Mouse (Mus musculus) CH12.LX (cell line): ENCODE measurements around the gene Kdm2b. TPM values are rescaled to one million over a fixed set of nuclear protein-coding genes. Genes with fewer than 3 reads are reported as not detected.

ENCODE experiments used
- DNase-seq: peaks from one replicate; pipeline ENCODE4 v3.0.0-alpha.2; 2013; ENCODE audit errors: extremely low read depth
- H3K27ac ChIP-seq: 2 replicates; pipeline ENCODE4 v1.5.1; 2012; ENCODE audit warnings: low read depth, mild to moderate bottlenecking, control low read depth, moderate library complexity; ENCODE audit not compliant: insufficient read depth
- H3K27me3 ChIP-seq: replicated peaks from 2 replicates; pipeline ENCODE3; 2012; ENCODE audit warnings: inconsistent platforms
- H3K36me3 ChIP-seq, 2 experiments: replicated peaks in 1 of 2; 2 replicates each; pipeline versions ENCODE3 to v1.6.1; 2012; ENCODE audit warnings: inconsistent platforms in 1 of 2, low read length in 1 of 2, mild to moderate bottlenecking in 1 of 2, mixed read lengths in 1 of 2, moderate library complexity in 1 of 2; ENCODE audit not compliant: control insufficient read depth in 1 of 2, insufficient read depth in 1 of 2
- H3K4me1 ChIP-seq, 2 experiments: 2 replicates each; pipeline ENCODE4 v1.6.1; 2012; ENCODE audit warnings: inconsistent platforms in 1 of 2, moderate library complexity in 1 of 2; ENCODE audit not compliant: insufficient read depth in 2 of 2, control insufficient read depth in 1 of 2
- H3K4me2 ChIP-seq: 2 replicates; pipeline ENCODE4 v1.6.1; 2012; ENCODE audit warnings: low read depth, mild to moderate bottlenecking, control low read depth; ENCODE audit not compliant: poor library complexity, insufficient read depth, severe bottlenecking
- H3K4me3 ChIP-seq, 3 experiments: fragments of 150-350 bp in 1 of 3; sonication (generic) in 1 of 3; replicated peaks in 1 of 3; 2 replicates each; pipeline versions ENCODE3 to v1.5.1; 2011 to 2012; ENCODE audit warnings: low read depth in 2 of 3, low read length in 2 of 3, mild to moderate bottlenecking in 2 of 3, moderate library complexity in 2 of 3, control low read depth in 1 of 3, improper control_type of control experiment in 1 of 3, inconsistent platforms in 1 of 3, mixed read lengths in 1 of 3; ENCODE audit not compliant: poor library complexity in 1 of 3
- H3K79me2 ChIP-seq: replicated peaks from 2 replicates; pipeline ENCODE4 v1.6.1; 2012; ENCODE audit warnings: mild to moderate bottlenecking, moderate library complexity; ENCODE audit not compliant: control insufficient read depth, poor library complexity, insufficient read depth, severe bottlenecking; ENCODE audit errors: extremely low read depth
- H3K9ac ChIP-seq: 2 replicates; pipeline ENCODE4 v1.6.1; 2012; ENCODE audit warnings: low read depth, mild to moderate bottlenecking, control low read depth, moderate library complexity; ENCODE audit not compliant: insufficient read depth
- H3K9me3 ChIP-seq: replicated peaks from 2 replicates; pipeline ENCODE3; 2012; ENCODE audit warnings: low read length, inconsistent platforms, mixed read lengths
- E2F4 ChIP-seq: IDR thresholded peaks from 2 replicates; pipeline ENCODE4 v1.6.1; 2011; ENCODE audit warnings: low read depth, low read length, improper control_type of control experiment; ENCODE audit not compliant: insufficient replicate concordance
- ELF1 ChIP-seq: IDR thresholded peaks from 2 replicates; pipeline ENCODE4 v1.6.1; 2014; ENCODE audit warnings: low read depth, mild to moderate bottlenecking, inconsistent platforms, low read length, improper control_type of control experiment
- ETS1 ChIP-seq: conservative IDR thresholded peaks from 2 replicates; pipeline ENCODE4 v1.6.1; 2012; ENCODE audit warnings: low read depth, mild to moderate bottlenecking, inconsistent platforms, low read length, improper control_type of control experiment, moderate library complexity
- GABPA ChIP-seq: IDR thresholded peaks from 2 replicates; pipeline ENCODE4 v1.6.1; 2012; ENCODE audit warnings: low read depth, low read length, improper control_type of control experiment, inconsistent platforms; ENCODE audit not compliant: insufficient replicate concordance
- IRF4 ChIP-seq: IDR thresholded peaks from 2 replicates; pipeline ENCODE4 v1.6.1; 2014; ENCODE audit warnings: low read depth, mild to moderate bottlenecking, inconsistent platforms, low read length, improper control_type of control experiment
- JUN ChIP-seq: IDR thresholded peaks from 2 replicates; pipeline ENCODE4 v1.6.1; 2011; ENCODE audit warnings: low read depth, mild to moderate bottlenecking, low read length, improper control_type of control experiment, moderate library complexity; ENCODE audit not compliant: insufficient read depth
- KAT2A ChIP-seq: IDR thresholded peaks from 2 replicates; pipeline ENCODE4 v1.6.1; 2012; ENCODE audit warnings: low read length, improper control_type of control experiment, inconsistent platforms; ENCODE audit not compliant: insufficient replicate concordance
- MAZ ChIP-seq: IDR thresholded peaks from 2 replicates; pipeline ENCODE4 v1.6.1; 2012; ENCODE audit warnings: low read depth, mild to moderate bottlenecking, inconsistent platforms, low read length, improper control_type of control experiment, moderate library complexity
- MEF2A ChIP-seq: IDR thresholded peaks from 2 replicates; pipeline ENCODE4 v1.6.1; 2014; ENCODE audit warnings: low read depth, mild to moderate bottlenecking, inconsistent platforms, low read length, improper control_type of control experiment, borderline replicate concordance
- MXI1 ChIP-seq: IDR thresholded peaks from 2 replicates; pipeline ENCODE4 v1.6.1; 2011; ENCODE audit warnings: mild to moderate bottlenecking, low read depth, low read length, improper control_type of control experiment
- MYC ChIP-seq: IDR thresholded peaks from 2 replicates; pipeline ENCODE4 v1.6.1; 2011; ENCODE audit warnings: low read depth, mild to moderate bottlenecking, improper control_type of control experiment, low read length
- PAX5 ChIP-seq: IDR thresholded peaks from 2 replicates; pipeline ENCODE4 v1.6.1; 2012; ENCODE audit warnings: low read length, inconsistent platforms, mixed read lengths
- POLR2A ChIP-seq: IDR thresholded peaks from 2 replicates; pipeline ENCODE4 v1.6.1; 2011; ENCODE audit warnings: low read depth, mild to moderate bottlenecking, improper control_type of control experiment, low read length
- POLR2AphosphoS2 ChIP-seq: IDR thresholded peaks from 2 replicates; pipeline ENCODE4 v1.6.1; 2011; ENCODE audit warnings: low read depth, low read length, improper control_type of control experiment
- RCOR1 ChIP-seq: conservative IDR thresholded peaks from 2 replicates; pipeline ENCODE4 v1.6.1; 2012; ENCODE audit warnings: low read depth, mild to moderate bottlenecking, inconsistent platforms, low read length, improper control_type of control experiment
- SIN3A ChIP-seq: IDR thresholded peaks from 2 replicates; pipeline ENCODE4 v1.6.1; 2012; ENCODE audit warnings: low read length, improper control_type of control experiment, inconsistent platforms
- TCF12 ChIP-seq: IDR thresholded peaks from 2 replicates; pipeline ENCODE4 v1.6.1; 2014; ENCODE audit warnings: low read depth, mild to moderate bottlenecking, inconsistent platforms, low read length, improper control_type of control experiment
- USF1 ChIP-seq: IDR thresholded peaks from 2 replicates; pipeline ENCODE4 v1.6.1; 2014; ENCODE audit warnings: low read depth, mild to moderate bottlenecking, inconsistent platforms, low read length, improper control_type of control experiment
- USF2 ChIP-seq: conservative IDR thresholded peaks from 2 replicates; pipeline ENCODE4 v1.6.1; 2011; ENCODE audit warnings: low read depth, low read length, improper control_type of control experiment
- ZMIZ1 ChIP-seq: IDR thresholded peaks from 2 replicates; pipeline ENCODE4 v1.6.1; 2012; ENCODE audit warnings: low read depth, mild to moderate bottlenecking, inconsistent platforms, low read length, improper control_type of control experiment
- ZNF384 ChIP-seq: IDR thresholded peaks from 2 replicates; pipeline ENCODE4 v1.6.1; 2012; ENCODE audit warnings: low read depth, low read length, improper control_type of control experiment, inconsistent platforms
- dilution Hi-C: fragments of 300-500 bp; cut with MboI; formaldehyde crosslinking; loops from 2 replicates; pipeline ENCODE4 v1.14.3; 2020; ENCODE audit warnings: low sequenced_read_pairs; ENCODE audit not compliant: extremely low pct_unique_long_range_greater_than_20kb, extremely low pct_ligation_motif_present
- in situ Hi-C: fragments of 300-500 bp; cut with MboI; formaldehyde crosslinking; loops from 3 replicates; pipeline ENCODE4 v1.14.3; 2019; ENCODE audit warnings: low sequenced_read_pairs, low pct_ligation_motif_present, low pct_unique_long_range_greater_than_20kb, mixed read lengths
- polyA plus RNA-seq: library from polyadenylated mRNA; unstranded; fragments of >175 nt; gene quantifications from 2 replicates; pipeline ENCODE4 v1.2.1, GENCODE M21; 2012; ENCODE audit warnings: low read depth; ENCODE audit not compliant: insufficient read length
- total RNA-seq, 2 experiments: library from RNA; depleted of rRNA; stranded (reverse); fragments of 300-350 nt in 1 of 2; fragments of >200 nt in 1 of 2; gene quantifications; 2 replicates each; pipeline ENCODE4 v1.2.3; 2012 to 2014

Gene Kdm2b
- total and polyA plus RNA-seq, 3 experiments, result 69.3 to 138 (median 80.1) TPM

GRCm38 (mm10) chr5:122937958-122938540 is 51.6 kb downstream of the Kdm2b start:
- TF ChIP-seq TCF12 (no peak), SIN3A (no peak), ZNF384 (no peak)
- H3K27me3 ChIP-seq, result no peaks in the 10 kb centered on the region
- no peaks in the 10 kb centered on the region for H3K9me3 ChIP-seq
- no peak overlapping the region for H3K4me3 ChIP-seq
- no peak overlapping the region for H3K27ac ChIP-seq
- H3K4me2 ChIP-seq, result no peak overlapping the region
- no peak for DNase-seq
- in situ Hi-C loops, result no loop called here
- dilution Hi-C loops, result no loop called here
- H3K36me3 ChIP-seq, result peaks cover 46 to 97% of the 10 kb centered on the region in 2 experiments
- no peak overlapping the region for H3K9ac ChIP-seq
- H3K79me2 ChIP-seq, result no peaks in the 10 kb centered on the region
- peaks cover 0 to 3% of the 10 kb centered on the region in 2 experiments; a peak in 2 of 4 replicates for H3K4me1 ChIP-seq

- Histone ChIP-seq H3K79me2 (no peaks in the 10 kb centered on the region), H3K4me3 (no peak overlapping the region), H3K4me2 (no peak overlapping the region), H3K27me3 (no peaks in the 10 kb centered on the region), H3K9ac (no peak overlapping the region), H3K27ac (no peak overlapping the region), H3K4me1 (no peaks in the 10 kb centered on the region), H3K9me3 (no peaks in the 10 kb centered on the region), H3K36me3 (peaks cover 46 to 97% of the 10 kb centered on the region in 2 experiments)
- DNase-seq, result no peak
- in situ Hi-C loops (no loop called here), dilution Hi-C loops (no loop called here)
- TF ChIP-seq SIN3A (no peak), PAX5 (no peak), MAZ (no peak), USF2 (no peak), MXI1 (no peak), JUN (no peak), E2F4 (no peak), ETS1 (no peak), ZMIZ1 (no peak), MEF2A (no peak), USF1 (no peak), IRF4 (no peak), KAT2A (no peak), GABPA (no peak), TCF12 (no peak), ELF1 (no peak), POLR2AphosphoS2 (no peak), RCOR1 (no peak), MYC (no peak), POLR2A (no peak)
These were observed 52.6 kb downstream of the Kdm2b start for GRCm38 (mm10) chr5:122937031-122937430.
